Mouse (Mus musculus): ENCODE measurements at regions not wholly inside any gene's neighbourhood (a gene's known extent, or its start where the extent isn't known, plus 50 kb on each side); places are given as distances from the start of the nearest gene placed in this dataset.

DNA sequence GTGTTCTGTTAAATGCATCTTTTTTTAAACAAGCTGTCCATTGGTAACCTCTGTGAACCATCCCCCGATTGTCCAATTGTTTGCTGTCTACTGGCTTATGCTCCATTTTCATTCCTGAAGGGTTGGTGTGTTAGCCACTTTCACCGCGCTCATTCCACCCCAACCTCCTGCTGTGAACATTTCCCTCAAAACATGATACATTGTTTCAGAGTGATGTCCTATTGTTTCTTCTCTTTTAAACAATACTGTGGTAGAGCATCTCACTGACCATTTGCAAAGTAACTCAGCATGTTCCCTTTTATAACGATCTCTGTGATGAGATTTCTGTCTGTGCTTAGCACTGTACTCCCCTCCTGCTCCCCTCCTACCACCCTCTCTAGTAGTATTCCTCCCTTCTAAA is 240.1 kb downstream of the Irs2 start:
- peak; percentile 60 for DNase-seq (ENCODE audit: inconsistent ontology term)

DNA sequence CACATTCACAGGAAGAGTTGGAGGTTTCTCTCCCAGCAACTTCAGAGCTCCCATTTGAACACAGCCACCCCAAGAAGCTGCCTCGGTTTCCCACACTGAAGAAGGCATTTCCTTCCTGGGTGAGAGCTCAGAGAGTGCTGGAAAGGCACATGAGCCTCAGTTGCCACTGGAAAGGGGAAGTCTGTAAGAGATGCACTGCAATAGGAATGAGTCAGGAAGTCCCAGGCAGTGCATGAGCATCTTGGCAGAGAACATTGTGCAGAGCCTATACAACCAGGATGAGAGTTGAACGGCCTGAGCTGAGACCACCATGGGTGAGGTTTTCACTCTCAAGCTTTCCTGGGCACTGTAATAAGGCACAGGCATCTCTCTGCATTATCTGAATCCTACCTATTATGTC is 244.4 kb downstream of the Irs2 start:
- DNase-seq (ENCODE audit: inconsistent ontology term): no peak

DNA sequence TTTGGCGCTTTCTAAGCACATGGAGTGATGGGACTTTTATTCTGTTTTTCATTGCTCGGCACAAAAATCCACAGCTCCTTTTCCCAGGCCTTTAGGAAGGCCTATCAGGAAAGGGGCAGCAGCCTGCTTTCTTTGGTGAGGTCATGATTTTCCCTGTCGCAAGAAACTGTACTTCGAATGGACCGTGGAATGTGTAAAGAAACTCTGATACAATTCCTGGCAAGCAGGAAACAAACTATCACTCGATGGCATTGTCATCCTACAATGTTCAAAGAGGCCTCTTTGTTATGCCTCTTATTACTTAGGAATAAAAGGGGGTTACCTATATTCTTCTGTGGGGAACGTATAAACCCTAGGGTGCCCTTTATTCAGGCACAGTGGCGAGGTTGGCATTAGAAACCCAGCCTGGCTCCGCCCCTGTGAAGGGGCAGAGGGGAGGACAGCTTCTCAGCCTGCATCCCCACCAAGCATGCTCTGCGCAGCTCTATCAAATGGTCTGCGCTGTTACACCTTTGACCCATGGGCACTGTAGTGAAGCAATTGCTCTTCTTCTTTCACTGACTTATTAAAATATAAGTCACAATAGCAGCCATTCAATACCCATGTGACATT is 246.5 kb downstream of the Irs2 start:
- DNase-seq (ENCODE audit: inconsistent ontology term): no peak

DNA sequence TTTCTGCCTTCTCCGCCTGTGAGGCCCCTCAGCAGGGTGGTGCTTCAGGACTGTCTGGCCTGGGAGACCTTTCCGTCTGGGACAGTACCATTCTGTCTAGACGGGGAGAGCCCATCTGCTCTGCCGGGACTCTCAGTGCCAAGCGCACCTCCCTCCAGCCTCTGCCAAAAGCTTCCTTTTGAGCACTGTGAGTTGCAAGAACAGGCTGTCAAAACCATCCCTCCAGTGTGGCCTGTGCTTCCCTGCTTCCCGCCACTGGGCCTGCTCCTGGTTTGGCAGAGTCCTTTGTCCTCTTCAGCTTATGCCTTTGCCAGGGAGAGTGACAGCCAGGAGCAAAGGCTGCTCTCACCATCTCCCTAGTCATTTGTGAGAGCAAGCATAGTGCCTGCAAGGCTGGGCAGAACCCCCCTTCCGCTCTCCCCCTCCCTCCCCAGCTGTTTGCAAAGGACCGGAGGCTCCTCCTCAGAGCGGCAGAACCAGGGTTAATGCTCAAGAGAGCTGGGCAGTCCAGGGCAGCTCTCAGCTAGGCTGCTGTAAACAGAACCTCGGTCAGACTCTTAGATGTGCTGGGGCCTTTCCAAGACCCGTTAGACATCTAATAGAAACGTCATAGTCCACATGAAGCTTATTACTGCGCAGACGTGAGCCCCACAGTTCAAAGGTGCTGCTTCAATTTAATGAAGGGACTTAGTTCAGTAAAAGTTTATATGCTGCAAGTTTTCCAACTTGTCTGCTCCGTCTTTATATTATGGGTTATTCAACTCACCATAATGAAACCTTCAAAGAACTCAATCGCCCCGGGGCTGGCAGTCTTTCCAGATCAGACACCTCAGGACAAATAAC is 247.2 kb downstream of the Irs2 start:
- DNase-seq (ENCODE audit: inconsistent ontology term): peak; percentile 77

DNA sequence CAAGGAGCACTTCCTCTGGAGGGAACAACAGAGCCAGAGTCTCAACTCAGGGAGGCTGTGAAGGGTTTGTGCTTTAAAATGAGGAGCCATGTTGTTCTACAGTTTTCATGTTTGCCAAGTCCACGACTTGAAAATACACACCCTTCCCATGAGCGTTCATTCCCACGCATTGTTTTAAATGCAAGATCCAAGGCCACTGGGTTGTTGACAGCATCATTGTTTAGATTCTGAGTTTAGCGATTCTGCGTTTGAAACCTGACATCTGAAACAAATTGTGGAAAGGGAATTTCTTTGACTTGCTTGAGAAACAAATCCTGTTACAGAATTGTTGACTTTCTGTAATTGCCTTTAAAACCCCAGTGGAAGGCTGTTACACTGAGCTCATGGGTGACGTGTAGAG is 248.0 kb downstream of the Irs2 start:
- no peak for DNase-seq (ENCODE audit: inconsistent ontology term)

DNA sequence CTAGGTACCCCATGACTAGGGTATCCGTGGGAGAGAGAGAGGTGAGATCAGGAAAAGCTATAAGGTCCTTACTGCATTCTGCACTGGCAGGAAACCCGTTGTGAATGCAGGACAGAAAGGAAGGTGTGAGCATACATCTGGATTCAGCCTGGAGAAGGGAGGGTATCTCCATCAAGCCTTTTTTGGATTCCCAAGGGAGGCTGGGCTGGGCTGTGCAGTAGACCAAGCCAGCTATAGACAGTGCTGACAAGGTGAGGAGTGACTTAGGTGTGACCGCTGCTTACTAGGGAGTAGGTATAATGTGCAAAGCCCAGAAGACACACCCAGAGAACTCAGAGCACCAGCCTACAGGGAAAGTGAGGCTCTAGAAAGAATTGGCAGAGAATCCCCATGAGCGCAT is 250.1 kb downstream of the Irs2 start:
- DNase-seq (ENCODE audit: inconsistent ontology term): no peak

DNA sequence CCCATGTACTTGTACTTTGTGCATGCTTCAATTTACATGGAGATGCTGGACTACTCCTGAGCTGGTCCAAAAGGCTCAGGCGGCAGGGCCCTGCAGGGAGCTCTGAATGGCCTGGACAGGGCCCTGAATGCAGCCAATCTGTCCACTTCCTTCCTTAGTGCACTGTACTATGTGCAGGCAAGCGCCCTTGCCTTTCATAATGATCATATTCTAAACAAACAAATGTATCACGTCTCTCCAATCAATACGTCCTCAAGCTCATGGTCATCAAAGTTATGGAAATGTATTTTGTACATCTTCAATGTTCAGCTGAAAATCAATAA is 253.3 kb downstream of the Irs2 start:
- DNase-seq (ENCODE audit: inconsistent ontology term): no peak

DNA sequence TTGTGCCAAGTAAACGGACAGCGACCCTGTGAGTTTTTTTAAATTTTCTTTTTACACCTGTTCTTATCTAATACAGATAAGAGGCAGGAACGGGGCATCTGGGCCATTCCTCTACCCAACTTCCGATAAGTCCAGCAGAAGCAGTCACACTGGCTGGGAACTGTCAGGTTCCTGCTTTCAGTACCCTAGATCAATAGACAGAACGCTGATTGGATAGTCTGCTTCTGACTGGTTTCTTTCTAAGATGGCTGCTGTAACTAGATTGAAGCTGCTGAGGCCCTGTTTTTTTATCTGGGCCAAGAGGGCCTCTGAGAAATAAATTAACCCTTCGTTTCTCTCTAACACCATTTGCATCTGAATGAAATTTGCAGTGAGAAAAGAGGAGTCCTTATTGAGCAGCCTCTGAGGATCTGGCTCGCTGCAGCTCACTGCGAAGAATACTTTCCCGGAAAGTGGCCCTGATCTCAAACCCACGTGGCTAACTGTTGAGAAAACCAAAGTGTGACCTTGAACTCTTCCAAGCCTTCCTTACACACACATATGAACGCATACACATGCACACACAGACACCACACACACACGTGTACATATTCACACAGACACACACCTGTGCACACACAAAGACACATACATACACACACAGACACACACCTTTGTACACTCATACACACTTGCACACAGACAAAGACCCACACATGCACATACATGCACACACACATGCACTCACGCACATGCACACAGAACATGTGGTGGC is 253.8 kb downstream of the Irs2 start:
- no peak for DNase-seq (ENCODE audit: inconsistent ontology term)

DNA sequence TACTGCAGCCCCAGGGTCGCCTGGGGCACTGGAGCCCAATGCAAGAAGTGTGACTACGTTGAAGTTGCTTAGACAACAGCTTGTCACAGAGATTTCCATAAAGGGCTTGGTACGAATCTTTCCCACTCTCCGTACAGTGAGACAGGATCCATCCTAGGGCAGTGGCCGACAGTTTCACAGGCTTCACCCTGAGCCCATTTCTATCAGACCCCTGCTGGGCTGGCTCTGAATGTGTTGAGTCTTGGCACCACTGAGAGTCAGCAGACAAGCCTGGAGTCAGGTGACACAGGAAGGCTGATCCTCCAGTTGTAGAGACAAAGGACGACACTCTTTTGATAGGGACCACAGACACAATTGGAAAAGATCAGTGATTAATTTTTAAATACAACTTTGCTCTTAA is 255.2 kb downstream of the Irs2 start:
- DNase-seq (ENCODE audit: inconsistent ontology term): no peak

DNA sequence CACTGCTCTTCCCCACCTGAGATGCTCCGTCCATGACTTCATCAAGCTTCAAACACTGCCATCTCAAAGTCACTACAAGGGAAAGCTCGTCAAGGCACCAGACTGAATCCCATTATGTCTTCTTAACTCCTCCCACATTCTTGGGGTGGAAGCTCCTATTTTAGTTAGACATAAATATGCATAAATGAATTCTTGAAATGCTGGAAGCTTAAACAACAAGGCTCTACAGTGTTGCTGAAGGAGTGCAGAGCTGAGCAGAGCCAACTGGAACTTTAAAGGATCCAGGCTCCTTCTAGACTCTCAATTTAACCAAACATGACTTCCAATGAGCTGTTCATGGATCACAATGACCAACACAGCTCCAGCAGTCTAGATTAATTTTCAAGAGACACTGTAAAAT is 261.1 kb downstream of the Irs2 start:
- peak; percentile 22 for DNase-seq (ENCODE audit: inconsistent ontology term)

DNA sequence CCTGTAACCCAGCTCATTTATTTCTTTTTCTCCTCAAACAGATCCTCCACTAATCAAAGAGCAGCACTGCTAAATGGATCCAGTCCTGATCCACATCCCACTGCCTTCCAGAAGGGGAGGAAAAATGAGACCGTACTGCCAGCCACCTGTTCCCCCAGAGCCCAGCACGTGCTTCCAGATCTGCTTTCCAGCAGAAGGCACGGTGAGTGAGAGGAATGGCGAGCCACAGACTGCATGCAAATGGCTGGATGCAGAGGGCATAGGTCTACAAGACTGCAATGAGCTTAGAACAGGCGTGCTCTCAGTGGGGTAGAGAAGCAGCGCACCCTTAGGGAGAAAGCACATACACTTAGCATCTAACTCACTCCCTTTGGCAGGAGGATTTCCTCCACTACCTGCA is 265.0 kb downstream of the Irs2 start:
- no peak for DNase-seq (ENCODE audit: inconsistent ontology term)

DNA sequence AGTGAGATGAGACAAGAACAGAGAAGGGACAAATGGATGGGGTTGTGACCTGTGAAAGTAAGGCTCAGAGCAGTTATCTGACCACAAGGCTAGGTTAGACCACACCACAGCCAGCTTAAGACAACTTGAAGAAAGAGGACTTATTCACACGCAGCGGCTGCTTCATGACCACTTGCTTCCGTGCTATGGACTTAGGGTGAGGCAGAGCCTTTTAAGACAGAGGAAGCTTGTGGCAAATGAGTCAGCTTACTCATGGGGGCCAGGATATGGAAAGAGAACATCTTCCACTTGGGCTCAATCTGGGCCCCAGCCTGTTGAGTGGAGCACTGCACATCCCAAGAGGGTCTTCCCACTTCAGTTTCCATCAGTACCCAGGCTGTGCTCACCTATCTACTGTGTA is 267.4 kb downstream of the Irs2 start:
- no peak for DNase-seq (ENCODE audit: inconsistent ontology term)

DNA sequence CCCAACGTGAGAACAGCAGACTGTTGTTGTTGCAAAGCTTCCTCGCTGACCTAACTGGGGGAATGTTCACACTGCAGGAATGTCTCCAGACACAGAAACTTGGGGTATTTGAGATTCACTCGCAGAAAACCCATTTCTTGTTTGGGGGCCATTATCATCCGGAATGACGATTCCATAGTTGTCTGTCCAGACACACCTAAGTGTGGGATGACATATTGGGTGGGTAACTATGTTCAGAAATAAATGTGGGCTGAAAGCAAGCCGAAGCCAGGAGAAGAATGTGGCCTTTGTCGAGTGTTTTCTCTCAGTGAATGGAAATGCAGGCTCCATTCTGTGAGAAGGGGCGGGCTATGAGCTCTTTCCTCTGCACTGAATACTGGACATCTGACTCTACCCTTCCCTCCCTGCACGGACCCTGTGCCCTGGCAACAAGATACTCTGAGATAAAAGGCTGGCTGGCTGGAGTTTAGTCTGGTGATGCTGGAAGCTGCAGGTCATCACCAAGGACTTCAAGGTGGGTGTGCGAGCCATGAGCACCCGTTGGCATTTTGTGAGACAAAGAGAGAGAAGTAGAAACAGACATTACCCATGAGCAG is 269.7 kb downstream of the Irs2 start:
- DNase-seq (ENCODE audit: inconsistent ontology term): peak; percentile 59

DNA sequence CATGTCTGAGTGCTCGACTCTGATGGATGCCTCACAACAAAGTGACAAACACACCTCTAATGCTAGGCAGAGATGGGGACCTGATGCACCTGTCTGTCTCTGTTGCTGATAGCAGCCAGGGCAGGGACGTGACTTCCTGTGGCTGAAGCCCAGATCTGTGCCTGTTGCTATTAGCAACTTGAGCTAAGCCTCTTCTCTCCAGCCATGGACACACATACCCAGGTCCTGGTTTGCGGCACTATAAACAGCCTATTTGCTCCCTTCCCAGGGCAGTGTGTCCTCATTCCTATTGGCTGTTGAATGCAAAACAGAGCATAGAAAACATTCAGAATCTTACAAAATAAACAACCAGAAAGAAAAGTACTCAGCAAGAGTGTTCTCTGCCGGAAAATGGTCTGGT is 273.5 kb downstream of the Irs2 start:
- DNase-seq (ENCODE audit: inconsistent ontology term): no peak

DNA sequence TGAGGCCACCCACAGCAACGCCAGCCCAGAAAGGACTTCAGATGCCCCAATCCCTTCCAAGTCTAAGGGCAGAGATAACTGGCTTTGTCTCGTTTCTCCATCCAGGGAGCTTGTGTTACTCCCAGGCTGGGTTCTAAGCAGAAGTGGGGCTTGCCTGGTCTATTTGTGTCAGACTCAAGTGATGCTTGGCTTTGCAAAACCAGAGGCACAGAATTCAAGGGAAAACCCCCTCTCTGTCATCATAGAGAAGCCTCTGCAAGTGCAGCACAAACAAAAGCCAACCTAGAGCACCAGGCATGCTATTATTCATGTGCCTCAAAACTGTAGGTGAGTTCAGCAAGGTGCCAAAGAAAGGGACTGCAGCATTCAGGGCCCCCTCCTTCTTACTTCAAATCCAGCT is 284.9 kb downstream of the Irs2 start:
- no peak for DNase-seq (ENCODE audit: inconsistent ontology term)

DNA sequence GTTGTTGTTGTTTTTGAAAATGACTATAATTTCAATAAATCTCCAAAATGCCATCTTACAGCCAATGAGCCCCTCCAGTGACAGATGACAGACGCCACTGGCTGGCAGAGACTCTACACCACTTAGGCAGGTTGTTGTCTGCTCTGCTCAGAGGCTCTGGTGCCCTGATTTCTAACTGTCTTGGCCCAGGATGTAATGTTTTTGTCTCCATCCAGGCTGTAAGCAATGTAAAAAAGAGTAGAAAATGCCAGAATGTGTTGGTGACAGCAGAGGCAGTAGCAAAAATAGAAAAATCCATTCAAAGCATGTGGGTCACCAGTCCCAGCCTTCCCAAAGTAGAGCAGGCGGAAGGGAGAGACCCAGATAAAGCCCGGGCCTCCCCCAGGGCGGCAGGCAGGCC is 285.5 kb downstream of the Irs2 start:
- no peak for DNase-seq (ENCODE audit: inconsistent ontology term)

DNA sequence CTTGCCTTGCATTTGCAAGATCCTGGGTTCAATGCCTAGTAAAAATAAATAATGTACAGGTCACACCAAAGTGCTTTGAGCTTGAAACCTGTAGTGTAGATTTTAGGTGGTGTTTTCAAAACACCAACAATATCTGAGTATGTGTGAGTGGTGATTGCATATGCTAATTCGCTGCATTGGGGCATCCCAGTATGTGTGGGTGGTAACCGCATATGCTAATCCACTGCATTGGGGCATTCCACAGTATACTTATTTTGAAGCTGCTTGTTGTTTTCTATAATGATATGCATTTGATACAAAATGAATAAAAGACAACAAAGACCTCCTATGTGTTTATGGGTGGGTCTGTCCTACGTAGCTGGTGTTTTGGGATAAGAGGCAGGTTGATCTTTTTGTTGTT is 285.9 kb downstream of the Irs2 start:
- DNase-seq (ENCODE audit: inconsistent ontology term): no peak

DNA sequence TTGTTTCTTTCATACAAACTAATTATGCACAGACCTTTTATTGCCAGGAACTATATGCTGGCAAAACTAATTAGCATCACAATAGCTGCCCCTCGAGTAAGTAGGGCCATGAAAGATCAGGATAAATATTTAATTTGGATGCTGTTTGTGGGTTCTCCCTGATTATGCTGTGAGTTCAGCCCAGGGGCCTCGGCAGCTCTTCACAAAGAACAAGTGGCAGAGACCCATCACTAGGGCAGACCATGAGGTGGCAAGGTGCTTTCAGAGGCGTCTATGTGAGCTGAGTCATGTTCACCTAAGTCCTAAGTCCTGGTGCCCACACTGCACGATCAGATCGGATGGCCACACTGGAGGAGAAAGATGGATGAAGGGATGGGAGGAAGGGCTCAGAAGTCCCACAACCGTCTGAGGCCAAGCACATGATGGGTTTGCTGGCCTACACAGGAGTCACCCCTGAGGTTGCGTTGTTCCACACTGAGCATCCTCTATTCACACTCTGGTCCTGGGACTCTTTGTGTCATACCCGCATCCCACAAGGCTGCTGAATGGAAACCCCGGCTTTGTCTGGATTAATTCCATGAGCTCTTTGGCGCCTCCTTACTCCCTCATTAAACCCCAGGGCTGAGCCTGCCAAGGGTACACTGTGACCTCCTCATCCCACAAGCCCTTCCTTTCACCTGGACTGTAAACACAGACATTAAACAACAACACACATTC is 287.0 kb downstream of the Irs2 start:
- no peak for DNase-seq (ENCODE audit: inconsistent ontology term)

DNA sequence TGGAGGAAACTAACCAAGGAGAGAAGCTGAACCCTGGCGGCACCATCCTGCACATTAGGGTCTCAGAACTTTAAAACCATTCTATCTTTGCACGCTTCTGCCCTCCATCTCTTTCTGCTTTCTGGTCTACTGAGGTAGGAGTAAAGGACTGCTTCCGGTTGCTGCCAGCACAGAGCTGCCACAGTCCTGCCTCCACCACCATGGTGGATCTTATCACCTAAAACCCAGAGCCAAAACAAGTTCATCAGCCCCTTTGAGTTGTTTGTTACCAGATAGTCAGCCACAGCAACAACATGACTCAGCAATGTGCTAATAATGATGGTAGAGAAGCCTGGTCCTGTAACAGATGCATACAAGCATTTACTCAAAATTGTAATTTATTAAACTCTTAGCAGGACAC is 287.9 kb downstream of the Irs2 start:
- DNase-seq (ENCODE audit: inconsistent ontology term): no peak

DNA sequence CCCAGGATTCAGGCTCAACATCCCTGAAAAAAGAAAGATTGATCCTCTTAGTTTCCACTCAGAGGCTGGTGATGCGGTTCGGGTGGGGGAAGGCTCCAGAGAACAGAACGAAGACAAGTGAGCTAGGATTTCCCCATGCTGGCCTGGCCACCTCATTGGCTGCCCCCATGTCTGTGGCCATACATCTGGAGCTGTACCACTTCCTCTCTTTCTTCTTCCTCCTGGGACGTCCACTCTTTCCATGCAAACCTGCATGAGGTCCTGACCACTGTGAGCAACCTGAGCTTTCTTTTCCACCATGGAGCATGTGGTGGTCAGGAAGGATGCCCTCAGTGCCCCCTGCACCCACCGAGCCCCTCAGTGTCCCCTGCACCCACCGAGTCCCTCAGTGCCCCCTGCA is 288.8 kb downstream of the Irs2 start:
- no peak for DNase-seq (ENCODE audit: inconsistent ontology term)

DNA sequence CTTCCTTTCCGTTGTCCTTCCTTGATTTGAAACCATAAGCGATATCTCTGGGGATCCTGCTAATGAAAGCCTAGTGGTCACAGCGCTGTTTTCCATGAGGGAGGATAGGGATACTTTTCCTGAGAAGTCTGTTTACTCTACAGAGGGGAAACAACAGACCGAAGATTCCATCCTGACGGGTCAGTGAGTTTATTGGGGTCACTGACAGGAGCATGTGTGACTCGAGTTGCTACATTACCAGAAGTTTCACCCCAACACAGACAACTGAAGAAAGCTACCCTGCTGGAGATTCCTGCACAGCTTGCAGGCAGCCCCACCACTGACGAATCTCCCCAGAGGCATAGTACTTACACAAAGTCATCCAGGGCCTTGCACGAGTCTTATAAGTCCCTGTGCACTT is 291.0 kb downstream of the Irs2 start:
- DNase-seq (ENCODE audit: inconsistent ontology term): no peak

DNA sequence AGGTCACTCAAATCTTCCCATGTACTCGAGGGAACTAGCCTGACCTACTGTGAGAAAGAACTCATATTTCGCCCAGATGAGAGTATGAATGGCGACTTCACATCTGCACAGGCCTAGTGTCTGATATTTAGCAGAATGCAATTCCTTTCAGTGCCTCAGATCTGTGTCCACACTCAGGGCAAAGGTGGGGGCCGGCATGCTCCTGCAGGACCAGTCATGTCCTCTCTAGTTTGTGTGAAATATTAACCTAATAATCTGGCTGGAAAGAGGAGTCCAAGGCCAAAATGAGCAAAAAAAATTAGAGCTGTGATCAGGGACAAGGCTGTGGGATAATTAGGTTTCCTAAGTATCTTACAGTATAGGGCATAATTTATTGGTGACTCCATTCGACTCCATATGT is 292.1 kb downstream of the Irs2 start:
- no peak for DNase-seq (ENCODE audit: inconsistent ontology term)
